Mouse (Mus musculus) hindbrain, embryonic 11.5 days (tissue): ENCODE results near the gene Slc29a3. TPM values are rescaled to one million over a fixed set of nuclear protein-coding genes. Genes with fewer than 3 reads are reported as not detected.

Source experiments
- ATAC-seq: fragments of 200-750 bp; cut with Nextera tagmentation; 2 replicates; pipeline ENCODE4 v1.8.0; 2017; ENCODE audit warnings: mild to moderate bottlenecking, moderate TSS enrichment, moderate library complexity; ENCODE audit not compliant: low FRiP score
- DNase-seq: peaks from one replicate; pipeline ENCODE4 v3.0.0-alpha.2; 2015; ENCODE audit warnings: low spot score
- H3K27ac ChIP-seq: fragments of 300-500 bp; sonication (generic); 2 replicates; pipeline ENCODE4 v1.5.1; 2014; ENCODE audit warnings: mild to moderate bottlenecking, low read depth, low read length
- H3K27me3 ChIP-seq: fragments of 300-500 bp; sonication (generic); 2 replicates; pipeline ENCODE4 v1.6.1; 2014; ENCODE audit warnings: mild to moderate bottlenecking, low read length, moderate library complexity, mixed read lengths; ENCODE audit not compliant: control insufficient read depth, insufficient read depth
- H3K36me3 ChIP-seq: fragments of 300-500 bp; sonication (generic); 2 replicates; pipeline ENCODE4 v1.6.1; 2014; ENCODE audit warnings: mild to moderate bottlenecking, low read length, moderate library complexity, mixed read lengths; ENCODE audit not compliant: control insufficient read depth, insufficient read depth
- H3K4me1 ChIP-seq: fragments of 300-500 bp; sonication (generic); replicated peaks from 2 replicates; pipeline ENCODE4 v1.6.1; 2014; ENCODE audit warnings: low read length, mixed read lengths; ENCODE audit not compliant: control insufficient read depth, insufficient read depth
- H3K4me2 ChIP-seq: fragments of 300-500 bp; sonication (generic); replicated peaks from 2 replicates; pipeline ENCODE4 v1.6.1; 2014; ENCODE audit warnings: mild to moderate bottlenecking, low read depth, low read length
- H3K4me3 ChIP-seq: fragments of 300-500 bp; sonication (generic); 2 replicates; pipeline ENCODE4 v1.5.1; 2014; ENCODE audit warnings: low read depth, low read length
- H3K9ac ChIP-seq: fragments of 300-500 bp; sonication (generic); 2 replicates; pipeline ENCODE4 v1.6.1; 2014; ENCODE audit warnings: low read depth, low read length
- H3K9me3 ChIP-seq: fragments of 300-500 bp; sonication (generic); 2 replicates; pipeline ENCODE4 v1.6.1; 2016; ENCODE audit warnings: low read length; ENCODE audit not compliant: control insufficient read depth
- WGBS: fragments of 180-500 bp; shearing (Covaris S2); extraction: QIAGEN DNeasy Blood & Tissue Kit; methylation state at CpG from one replicate; pipeline ENCODE4 v1.1.7; 2014; 5-methylcytosine and 5-hydroxymethylcytosine counted together
- polyA plus RNA-seq: library from polyadenylated mRNA; unstranded; fragments of >200 nt; fragmentation: Nextera tagmentation; extraction: Ambion mirVana; gene quantifications from 2 replicates; pipeline ENCODE4 v1.2.1, GENCODE M21; 2014

Gene Slc29a3
- polyA plus RNA-seq, 1 experiment from 2014 or later: 7.7 TPM

- H3K4me2 ChIP-seq: no peak overlapping the region
- no peaks in the 10 kb centered on the region for H3K4me1 ChIP-seq
- ATAC-seq (no peak), DNase-seq (no peak)
- H3K4me3 ChIP-seq: no peak overlapping the region
- no peak overlapping the region for H3K27ac ChIP-seq
- no peaks in the 10 kb centered on the region for H3K9me3 ChIP-seq
- WGBS: 88% methylated on average over 6 of the region's 7 CpGs
- H3K9ac ChIP-seq: no peak overlapping the region
- no peaks in the 10 kb centered on the region for H3K27me3 ChIP-seq
- no peaks in the 10 kb centered on the region for H3K36me3 ChIP-seq
Observed at GRCm38 (mm10) chr10:60741435-60741834, 11.2 kb downstream of the Slc29a3 start.

- no peaks in the 10 kb centered on the region for H3K36me3 ChIP-seq
- ATAC-seq (no peak), DNase-seq (no peak)
- H3K4me1 ChIP-seq: no peaks in the 10 kb centered on the region
- 91% methylated on average over 4 of the region's 4 CpGs for WGBS
- H3K27me3 ChIP-seq: no peaks in the 10 kb centered on the region
- no peaks in the 10 kb centered on the region for H3K9me3 ChIP-seq
- no peak overlapping the region for H3K27ac ChIP-seq
- no peak overlapping the region for H3K4me3 ChIP-seq
- no peak overlapping the region for H3K9ac ChIP-seq
- no peak overlapping the region for H3K4me2 ChIP-seq
Observed at GRCm38 (mm10) chr10:60739619-60740363, 12.8 kb downstream of the Slc29a3 start.

- H3K4me3 ChIP-seq: no peak overlapping the region
- no peaks in the 10 kb centered on the region for H3K4me1 ChIP-seq
- DNase-seq: no peak
- 88% methylated on average over 8 of the region's 9 CpGs for WGBS
- H3K9me3 ChIP-seq: no peaks in the 10 kb centered on the region
- H3K9ac ChIP-seq: no peak overlapping the region
- ATAC-seq: no peak
- no peaks in the 10 kb centered on the region for H3K36me3 ChIP-seq
- H3K27me3 ChIP-seq: no peaks in the 10 kb centered on the region
- H3K4me2 ChIP-seq: no peak overlapping the region
- no peak overlapping the region for H3K27ac ChIP-seq
Observed at GRCm38 (mm10) chr10:60737886-60738640, 14.5 kb downstream of the Slc29a3 start.

- no peak for DNase-seq
- no peak for ATAC-seq
- no peak overlapping the region for H3K27ac ChIP-seq
- no peak overlapping the region for H3K9ac ChIP-seq
- H3K36me3 ChIP-seq: no peaks in the 10 kb centered on the region
- no peaks in the 10 kb centered on the region for H3K27me3 ChIP-seq
- 68% methylated on average over 11 of the region's 11 CpGs for WGBS
- no peak overlapping the region for H3K4me2 ChIP-seq
- no peaks in the 10 kb centered on the region for H3K9me3 ChIP-seq
- no peaks in the 10 kb centered on the region; the same call in 1 of the 2 replicates for H3K4me1 ChIP-seq
- no peak overlapping the region for H3K4me3 ChIP-seq
Observed at GRCm38 (mm10) chr10:60737169-60737728, 15.3 kb downstream of the Slc29a3 start.

GRCm38 (mm10) chr10:60735737-60736136 is 16.9 kb downstream of the Slc29a3 start:
- Histone ChIP-seq H3K4me2 (no peak overlapping the region), H3K4me3 (no peak overlapping the region), H3K27me3 (no peaks in the 10 kb centered on the region), H3K9me3 (no peaks in the 10 kb centered on the region), H3K9ac (no peak overlapping the region), H3K27ac (no peak overlapping the region), H3K36me3 (no peaks in the 10 kb centered on the region), H3K4me1 (no peaks in the 10 kb centered on the region; the same call in 1 of the 2 replicates)
- DNase-seq (no peak), ATAC-seq (no peak)
- WGBS: 100% methylated on average over 1 of the region's 1 CpGs

- H3K9ac ChIP-seq: no peak overlapping the region
- no peak overlapping the region for H3K27ac ChIP-seq
- no peaks in the 10 kb centered on the region; the same call in 1 of the 2 replicates for H3K4me1 ChIP-seq
- H3K4me3 ChIP-seq: no peak overlapping the region
- H3K27me3 ChIP-seq: no peaks in the 10 kb centered on the region
- no peaks in the 10 kb centered on the region for H3K36me3 ChIP-seq
- H3K4me2 ChIP-seq: no peak overlapping the region
- 81% methylated on average over 8 of the region's 8 CpGs for WGBS
- ATAC-seq (no peak), DNase-seq (no peak)
- no peaks in the 10 kb centered on the region for H3K9me3 ChIP-seq
Observed at GRCm38 (mm10) chr10:60733471-60733870, 19.1 kb downstream of the Slc29a3 start.

GRCm38 (mm10) chr10:60732397-60732861 is 20.2 kb downstream of the Slc29a3 start:
- Histone ChIP-seq H3K4me3 (no peak overlapping the region), H3K27ac (peak overlapping the region; percentile 58), H3K9me3 (no peaks in the 10 kb centered on the region), H3K4me1 (no peaks in the 10 kb centered on the region; the same call in 1 of the 2 replicates), H3K36me3 (no peaks in the 10 kb centered on the region), H3K27me3 (no peaks in the 10 kb centered on the region), H3K4me2 (no peak overlapping the region), H3K9ac (no peak overlapping the region; the same call in 1 of the 2 replicates)
- no peak for DNase-seq
- 35% methylated on average over 2 of the region's 2 CpGs for WGBS
- ATAC-seq: no peak; the same call in 1 of the 2 replicates

- H3K4me3 ChIP-seq: no peak overlapping the region
- no peak overlapping the region for H3K9ac ChIP-seq
- ATAC-seq (no peak), DNase-seq (no peak)
- WGBS: 17% methylated on average over 5 of the region's 5 CpGs
- no peaks in the 10 kb centered on the region for H3K9me3 ChIP-seq
- no peak overlapping the region for H3K4me2 ChIP-seq
- no peaks in the 10 kb centered on the region for H3K36me3 ChIP-seq
- no peaks in the 10 kb centered on the region for H3K27me3 ChIP-seq
- no peaks in the 10 kb centered on the region; the same call in 1 of the 2 replicates for H3K4me1 ChIP-seq
- H3K27ac ChIP-seq: peak overlapping the region; percentile 58
Observed at GRCm38 (mm10) chr10:60731742-60732141, 20.9 kb downstream of the Slc29a3 start.
